Mouse (Mus musculus) heart, embryonic 14.5 days (tissue): Measurements from ENCODE around the gene Arvcf. TPM values are rescaled to one million over a fixed set of nuclear protein-coding genes. Genes with fewer than 3 reads are reported as not detected.

Source experiments
- ATAC-seq: fragments of 200-750 bp; cut with Nextera tagmentation; 2 replicates; pipeline ENCODE4 v1.8.0; 2017; ENCODE audit warnings: low read depth, moderate TSS enrichment; ENCODE audit not compliant: insufficient number of reproducible peaks, insufficient read depth, low FRiP score
- H3K27ac ChIP-seq, 2 experiments: fragments of 200-500 bp in 1 of 2; fragments of 300-500 bp in 1 of 2; sonication (generic) in 1 of 2; replicated peaks in 1 of 2; 2 replicates each; pipeline ENCODE4 v1.5.1; 2012 to 2014; ENCODE audit warnings: low read depth in 2 of 2, low read length in 2 of 2, control low read depth in 1 of 2, mild to moderate bottlenecking in 1 of 2, mixed read lengths in 1 of 2; ENCODE audit not compliant: control insufficient read depth in 1 of 2, insufficient read depth in 1 of 2
- H3K27me3 ChIP-seq: fragments of 300-500 bp; sonication (generic); 2 replicates; pipeline ENCODE4 v1.6.1; 2014; ENCODE audit warnings: mild to moderate bottlenecking, low read length, control low read depth; ENCODE audit not compliant: control insufficient read depth, insufficient read depth
- H3K36me3 ChIP-seq: fragments of 300-500 bp; sonication (generic); 2 replicates; pipeline ENCODE4 v1.6.1; 2014; ENCODE audit warnings: mild to moderate bottlenecking, control low read depth, low read length, mixed read lengths; ENCODE audit not compliant: control insufficient read depth, insufficient read depth
- H3K4me1 ChIP-seq, 2 experiments: fragments of 200-500 bp in 1 of 2; fragments of 300-500 bp in 1 of 2; sonication (generic) in 1 of 2; 2 replicates each; pipeline ENCODE4 v1.6.1; 2012 to 2014; ENCODE audit warnings: low read length in 2 of 2, control low read depth in 1 of 2, mixed read lengths in 1 of 2; ENCODE audit not compliant: control insufficient read depth in 2 of 2, insufficient read depth in 2 of 2
- H3K4me2 ChIP-seq: fragments of 300-500 bp; sonication (generic); 2 replicates; pipeline ENCODE4 v1.6.1; 2014; ENCODE audit warnings: mild to moderate bottlenecking, low read length
- H3K4me3 ChIP-seq, 2 experiments: fragments of 200-500 bp in 1 of 2; fragments of 300-500 bp in 1 of 2; sonication (generic) in 1 of 2; 2 replicates each; pipeline ENCODE4 v1.5.1; 2012 to 2014; ENCODE audit warnings: low read length in 2 of 2, mild to moderate bottlenecking in 2 of 2, control low read depth in 1 of 2, low read depth in 1 of 2, moderate library complexity in 1 of 2; ENCODE audit not compliant: control insufficient read depth in 1 of 2, insufficient read depth in 1 of 2
- H3K9ac ChIP-seq: fragments of 300-500 bp; sonication (generic); 2 replicates; pipeline ENCODE4 v1.6.1; 2014; ENCODE audit warnings: mild to moderate bottlenecking, low read length
- H3K9me3 ChIP-seq: fragments of 300-500 bp; sonication (generic); 2 replicates; pipeline ENCODE4 v1.6.1; 2016; ENCODE audit warnings: low read length, control low read depth; ENCODE audit not compliant: control insufficient read depth
- WGBS: fragments of 180-500 bp; shearing (Covaris S2); extraction: QIAGEN DNeasy Blood & Tissue Kit; methylation state at CpG from one replicate; pipeline ENCODE4 v1.1.7; 2014; 5-methylcytosine and 5-hydroxymethylcytosine counted together
- polyA plus RNA-seq: library from polyadenylated mRNA; unstranded; fragments of >200 nt; fragmentation: Nextera tagmentation; extraction: Ambion mirVana; gene quantifications from 2 replicates; pipeline ENCODE4 v1.2.1, GENCODE M21; 2014

Gene Arvcf
- polyA plus RNA-seq, 1 experiment from 2014 or later: 32.3 TPM

DNA sequence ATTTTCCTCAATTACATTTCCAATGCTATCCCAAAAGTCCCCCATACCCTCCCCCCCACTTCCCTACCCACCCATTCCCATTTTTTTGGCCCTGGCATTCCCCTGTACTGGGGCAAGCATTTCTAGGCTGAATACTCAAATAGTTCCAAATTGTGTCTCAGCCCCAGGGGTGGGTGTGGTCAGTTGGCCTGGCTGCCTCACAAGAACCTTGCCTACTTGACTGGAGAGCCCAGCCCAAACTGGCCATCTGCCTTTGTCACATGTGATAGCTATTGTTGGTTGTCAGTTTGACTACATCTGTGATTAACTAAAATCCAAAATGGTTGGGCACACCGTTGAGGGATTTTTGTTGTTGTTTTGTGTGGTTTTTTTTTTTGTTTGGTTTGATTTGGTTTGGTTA is 9.0 kb downstream of the Arvcf start:
- Histone ChIP-seq H3K4me1 (peaks cover 0 to 2% of the 10 kb centered on the region in 2 experiments; a peak in 1 of 4 replicates), H3K27ac (no peak overlapping the region), H3K4me3 (no peak overlapping the region), H3K36me3 (no peaks in the 10 kb centered on the region), H3K9me3 (no peaks in the 10 kb centered on the region), H3K4me2 (no peak overlapping the region), H3K27me3 (no peaks in the 10 kb centered on the region), H3K9ac (no peak overlapping the region)
- 72% methylated on average over 1 of the region's 1 CpGs for WGBS
- ATAC-seq: no peak

DNA sequence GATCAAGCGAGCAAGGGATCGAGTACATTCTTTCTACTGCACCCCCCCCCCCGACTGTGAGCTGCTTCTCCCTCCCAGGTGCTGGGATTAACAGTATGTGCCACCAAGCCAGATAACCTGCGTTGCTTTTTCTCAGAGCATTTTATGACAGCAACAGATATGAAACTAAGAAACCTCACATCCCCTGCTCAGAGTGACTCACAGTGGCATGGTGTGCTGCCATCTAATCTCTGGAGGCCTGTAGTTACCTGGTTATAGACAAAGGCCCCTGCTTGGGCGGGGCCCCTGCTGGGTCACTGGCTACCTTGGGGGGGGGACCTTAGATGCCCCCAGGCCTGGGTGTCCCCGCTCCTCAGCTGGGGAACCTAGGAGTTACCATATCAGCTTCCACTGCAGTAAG is 10.0 kb downstream of the Arvcf start:
- Histone ChIP-seq H3K4me2 (no peak overlapping the region), H3K36me3 (no peaks in the 10 kb centered on the region), H3K4me1 (peaks cover 0 to 2% of the 10 kb centered on the region in 2 experiments; a peak in 1 of 4 replicates), H3K27ac (no peak overlapping the region), H3K9ac (no peak overlapping the region), H3K9me3 (no peaks in the 10 kb centered on the region), H3K27me3 (no peaks in the 10 kb centered on the region), H3K4me3 (no peak overlapping the region)
- ATAC-seq: no peak
- 73% methylated on average over 6 of the region's 6 CpGs for WGBS

DNA sequence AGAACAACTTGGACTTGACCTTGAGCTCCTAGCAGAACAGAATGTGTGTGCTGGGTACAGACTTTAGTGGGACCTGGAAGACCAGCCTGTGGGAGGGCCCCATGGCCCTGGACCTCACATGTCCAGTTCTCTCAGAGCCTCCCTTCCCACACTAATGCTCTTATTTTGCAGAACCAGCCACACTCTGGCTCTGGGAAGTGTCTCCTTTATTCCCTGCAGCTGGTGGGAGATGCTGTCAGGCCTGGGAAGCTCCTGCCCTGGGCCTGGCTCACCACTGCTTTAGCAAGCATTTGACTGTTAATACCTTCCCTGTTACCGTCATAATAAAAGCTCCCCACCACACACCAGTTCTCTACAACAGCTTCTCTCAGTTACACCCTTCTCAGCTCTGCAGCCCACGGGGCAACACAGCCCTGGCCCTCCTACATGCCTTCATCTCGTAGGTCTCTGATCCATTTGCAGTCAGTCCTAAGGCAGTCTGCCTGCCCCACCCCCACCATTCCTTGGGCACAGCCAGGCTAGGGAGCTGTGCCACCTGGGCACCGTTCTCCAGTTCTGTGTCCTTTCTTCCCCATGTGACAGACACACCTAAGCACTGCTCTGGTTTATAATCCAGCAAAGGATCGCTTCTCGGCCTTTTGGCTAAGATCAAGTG is 12.3 kb downstream of the Arvcf start:
- Histone ChIP-seq H3K27ac (no peak overlapping the region), H3K9ac (no peak overlapping the region), H3K4me2 (no peak overlapping the region), H3K9me3 (peaks cover 3% of the 10 kb centered on the region; the same call in 1 of the 2 replicates), H3K4me3 (no peak overlapping the region), H3K36me3 (no peaks in the 10 kb centered on the region), H3K4me1 (peaks cover 0 to 2% of the 10 kb centered on the region in 2 experiments; a peak in 1 of 4 replicates), H3K27me3 (no peaks in the 10 kb centered on the region)
- no peak for ATAC-seq
- WGBS: 61% methylated on average over 6 of the region's 6 CpGs

DNA sequence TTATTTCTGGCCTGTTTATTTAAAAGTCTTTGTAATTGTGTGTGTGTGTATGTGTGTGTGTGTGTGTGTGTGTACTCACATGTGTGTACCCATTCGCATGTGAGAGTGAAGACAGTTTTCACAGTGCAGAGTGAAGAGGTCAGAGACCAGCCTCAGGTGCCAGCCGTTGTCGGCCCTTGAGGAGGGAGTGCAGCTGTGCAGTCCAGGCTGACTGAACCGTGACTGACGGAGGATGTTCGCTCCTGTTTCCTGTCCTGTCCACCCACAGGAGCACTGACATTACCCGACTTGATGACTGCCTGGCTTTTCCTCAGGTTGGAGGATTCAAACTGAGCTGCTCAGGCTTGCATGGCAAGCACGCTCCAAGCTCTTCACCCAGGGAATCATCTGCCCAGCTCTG is 15.0 kb downstream of the Arvcf start:
- H3K27me3 ChIP-seq: no peaks in the 10 kb centered on the region
- peaks cover 3% of the 10 kb centered on the region; the same call in 1 of the 2 replicates for H3K9me3 ChIP-seq
- H3K4me1 ChIP-seq: peaks cover 0 to 2% of the 10 kb centered on the region in 2 experiments; a peak in 1 of 4 replicates
- H3K9ac ChIP-seq: no peak overlapping the region
- WGBS: 76% methylated on average over 8 of the region's 8 CpGs
- no peak overlapping the region for H3K4me2 ChIP-seq
- no peaks in the 10 kb centered on the region for H3K36me3 ChIP-seq
- no peak overlapping the region for H3K4me3 ChIP-seq
- H3K27ac ChIP-seq: no peak overlapping the region
- ATAC-seq: no peak

DNA sequence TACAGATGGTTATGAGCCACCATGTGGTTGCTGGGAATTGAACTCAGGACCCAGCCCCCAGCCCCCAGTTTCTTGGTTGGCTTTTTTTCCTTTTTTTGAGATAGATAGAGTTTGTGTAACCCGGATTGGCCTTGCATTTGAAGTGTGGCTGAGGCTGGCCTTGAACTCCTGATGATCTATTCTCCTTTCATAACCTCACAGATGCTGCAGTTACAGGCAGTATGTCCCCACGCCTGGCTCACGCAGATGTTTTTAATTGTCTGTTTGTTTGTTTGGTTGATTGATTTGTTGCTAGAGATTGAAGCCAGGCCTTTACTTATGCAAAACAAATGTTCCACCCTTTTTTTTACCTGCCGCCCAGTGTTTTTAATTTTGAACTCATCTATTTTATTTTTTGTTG is 18.9 kb downstream of the Arvcf start:
- H3K9ac ChIP-seq: no peak overlapping the region
- H3K9me3 ChIP-seq: peaks cover 3% of the 10 kb centered on the region; the same call in 1 of the 2 replicates
- no peaks in the 10 kb centered on the region for H3K4me1 ChIP-seq
- ATAC-seq: no peak
- H3K4me2 ChIP-seq: no peak overlapping the region
- no peaks in the 10 kb centered on the region for H3K27me3 ChIP-seq
- 94% methylated on average over 4 of the region's 4 CpGs for WGBS
- no peak overlapping the region for H3K27ac ChIP-seq
- no peak overlapping the region for H3K4me3 ChIP-seq
- no peaks in the 10 kb centered on the region for H3K36me3 ChIP-seq

DNA sequence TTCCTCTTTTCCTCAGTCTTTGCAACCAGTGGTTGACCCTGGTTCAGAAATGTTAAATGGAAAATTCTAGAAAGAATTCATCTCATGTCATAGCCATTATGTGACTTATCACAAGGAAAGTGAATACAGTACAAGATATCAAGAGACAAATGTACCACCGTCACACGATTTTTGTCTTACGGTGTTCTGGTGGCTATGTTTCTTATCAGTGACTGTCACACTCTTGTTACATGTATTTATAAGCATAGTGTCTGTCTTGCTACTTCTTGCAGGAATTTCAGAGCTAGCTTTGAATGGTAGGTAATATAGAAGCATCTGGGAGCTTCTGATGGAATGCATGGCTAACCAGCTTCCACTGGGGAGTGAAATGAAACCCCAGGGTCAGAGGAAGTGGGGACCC is 22.2 kb downstream of the Arvcf start:
- H3K4me2 ChIP-seq: no peak overlapping the region
- no peak overlapping the region for H3K9ac ChIP-seq
- no peaks in the 10 kb centered on the region for H3K36me3 ChIP-seq
- ATAC-seq: no peak
- H3K4me3 ChIP-seq: no peak overlapping the region
- no peak overlapping the region for H3K27ac ChIP-seq
- no peaks in the 10 kb centered on the region for H3K9me3 ChIP-seq
- 54% methylated on average over 3 of the region's 3 CpGs for WGBS
- H3K4me1 ChIP-seq: no peaks in the 10 kb centered on the region
- H3K27me3 ChIP-seq: no peaks in the 10 kb centered on the region

DNA sequence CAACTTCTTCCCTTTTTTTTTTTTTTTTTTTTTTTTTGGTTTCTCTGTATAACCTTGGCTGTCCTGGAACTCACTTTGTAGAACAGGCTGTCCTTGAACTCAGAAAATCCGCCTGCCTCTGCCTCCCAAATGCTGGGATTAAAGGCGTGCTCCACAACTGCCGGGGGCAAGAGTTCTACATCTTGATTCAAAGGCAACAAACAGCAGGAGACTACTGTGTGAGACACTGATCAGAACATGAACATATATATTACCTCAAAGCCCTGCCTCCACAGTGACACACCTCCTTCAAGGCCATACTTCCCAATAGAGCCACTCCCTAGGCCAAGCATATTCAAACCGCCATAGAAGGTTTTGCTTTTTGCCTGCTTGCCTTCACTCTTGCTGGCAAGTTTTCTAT is 25.6 kb downstream of the Arvcf start:
- Histone ChIP-seq H3K4me1 (peaks cover 6% of the 10 kb centered on the region in 2 experiments), H3K27me3 (no peaks in the 10 kb centered on the region), H3K27ac (no peak overlapping the region), H3K36me3 (no peaks in the 10 kb centered on the region), H3K9me3 (no peaks in the 10 kb centered on the region), H3K9ac (no peak overlapping the region), H3K4me2 (no peak overlapping the region), H3K4me3 (no peak overlapping the region)
- WGBS: 84% methylated on average over 4 of the region's 4 CpGs
- no peak for ATAC-seq
